Mouse (Mus musculus): ENCODE results near the gene Polr2l.

Gene Polr2l

GRCm38 (mm10) chr7:141443828-141444237 is 31.1 kb downstream of the Polr2l start, which contains the start of gene Pidd1:
Gene Pidd1, minus strand, starts transcription at chr7:141444025.
- no peak for TF ChIP-seq NANOG (IDR thresholded peaks at IDR 0.05; ENCODE audit: borderline replicate concordance, low read length)
- no peak for TF ChIP-seq CTCF (conservative IDR thresholded peaks at IDR 0.05; ENCODE audit: low read length)
- TF ChIP-seq POU5F1 (IDR thresholded peaks at IDR 0.05; ENCODE audit: borderline replicate concordance, low read length), result no peak
- Histone ChIP-seq H3K4me3 (replicated peaks; ENCODE audit: low read length) (peak within 1 kb of the TSS; percentile 87), H3K9me3 (ENCODE audit: low read length) (no peaks in the 10 kb centered on the region), H3K27me3 (ENCODE audit: insufficient read depth, low read length) (no peaks in the 10 kb centered on the region), H3K4me1 (replicated peaks; ENCODE audit: low read depth, low read length) (peaks cover 76% of the 10 kb centered on the region), H3K36me3 (ENCODE audit: insufficient read depth, low read length) (peaks cover 53% of the 10 kb centered on the region)

- peaks cover 78% of the 10 kb centered on the region for H3K4me1 ChIP-seq (replicated peaks; ENCODE audit: low read depth, low read length)
- peak overlapping the region; percentile 87 for H3K4me3 ChIP-seq (replicated peaks; ENCODE audit: low read length)
- peak; percentile 51 for TF ChIP-seq CTCF (conservative IDR thresholded peaks at IDR 0.05; ENCODE audit: low read length)
- no peak for TF ChIP-seq POU5F1 (IDR thresholded peaks at IDR 0.05; ENCODE audit: borderline replicate concordance, low read length)
- H3K36me3 ChIP-seq (ENCODE audit: insufficient read depth, low read length), result peaks cover 53% of the 10 kb centered on the region
- no peaks in the 10 kb centered on the region for H3K27me3 ChIP-seq (ENCODE audit: insufficient read depth, low read length)
- H3K9me3 ChIP-seq (ENCODE audit: low read length), result no peaks in the 10 kb centered on the region
These were observed 31.7 kb downstream of the Polr2l start for GRCm38 (mm10) chr7:141443081-141443821.

GRCm38 (mm10) chr7:141442199-141442598 is 32.7 kb downstream of the Polr2l start:
- Histone ChIP-seq H3K4me3 (replicated peaks; ENCODE audit: low read length) (peak overlapping the region; percentile 87), H3K27me3 (ENCODE audit: insufficient read depth, low read length) (no peaks in the 10 kb centered on the region), H3K9me3 (ENCODE audit: low read length) (no peaks in the 10 kb centered on the region), H3K4me1 (replicated peaks; ENCODE audit: low read depth, low read length) (peaks cover 85% of the 10 kb centered on the region), H3K36me3 (ENCODE audit: insufficient read depth, low read length) (peaks cover 53% of the 10 kb centered on the region)
- TF ChIP-seq CTCF (conservative IDR thresholded peaks at IDR 0.05; ENCODE audit: low read length) (no peak), POU5F1 (IDR thresholded peaks at IDR 0.05; ENCODE audit: borderline replicate concordance, low read length) (no peak), NANOG (IDR thresholded peaks at IDR 0.05; ENCODE audit: borderline replicate concordance, low read length) (no peak)

GRCm38 (mm10) chr7:141441460-141441859 is 33.5 kb downstream of the Polr2l start:
- Histone ChIP-seq H3K36me3 (ENCODE audit: insufficient read depth, low read length) (peaks cover 53% of the 10 kb centered on the region), H3K27me3 (ENCODE audit: insufficient read depth, low read length) (no peaks in the 10 kb centered on the region), H3K4me3 (replicated peaks; ENCODE audit: low read length) (peak overlapping the region; percentile 87), H3K9me3 (ENCODE audit: low read length) (no peaks in the 10 kb centered on the region), H3K4me1 (replicated peaks; ENCODE audit: low read depth, low read length) (peaks cover 87% of the 10 kb centered on the region)
- no peak for TF ChIP-seq POU5F1 (IDR thresholded peaks at IDR 0.05; ENCODE audit: borderline replicate concordance, low read length)
- no peak for TF ChIP-seq NANOG (IDR thresholded peaks at IDR 0.05; ENCODE audit: borderline replicate concordance, low read length)
- TF ChIP-seq CTCF (conservative IDR thresholded peaks at IDR 0.05; ENCODE audit: low read length), result no peak

DNA sequence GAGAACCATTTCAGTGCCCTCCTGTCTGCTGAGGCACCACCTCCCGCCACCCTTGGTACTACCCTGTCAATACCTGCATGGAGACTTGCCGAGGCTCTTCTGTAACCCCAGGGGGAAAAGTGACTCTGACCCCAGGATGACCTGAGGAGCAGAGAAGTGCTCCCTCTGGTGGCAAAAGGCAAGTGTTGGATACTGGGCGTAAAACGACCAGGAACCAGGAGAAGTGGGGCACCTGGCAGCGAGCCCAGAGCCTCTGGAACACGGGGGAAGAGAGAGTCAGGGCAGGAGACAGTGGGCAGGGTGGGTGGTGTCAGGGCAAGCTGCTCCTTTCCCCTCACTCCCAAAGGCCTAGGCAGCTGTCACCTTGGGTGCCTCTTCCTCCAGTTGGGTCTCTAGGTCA is 34.3 kb downstream of the Polr2l start:
- peaks cover 89% of the 10 kb centered on the region for H3K4me1 ChIP-seq (replicated peaks; ENCODE audit: low read depth, low read length)
- H3K27me3 ChIP-seq (ENCODE audit: insufficient read depth, low read length), result no peaks in the 10 kb centered on the region
- no peak for TF ChIP-seq NANOG (IDR thresholded peaks at IDR 0.05; ENCODE audit: borderline replicate concordance, low read length)
- peak; percentile 87 for TF ChIP-seq CTCF (conservative IDR thresholded peaks at IDR 0.05; ENCODE audit: low read length)
- H3K4me3 ChIP-seq (replicated peaks; ENCODE audit: low read length), result peak overlapping the region; percentile 87; the same call in 1 of the 2 replicates
- peaks cover 53% of the 10 kb centered on the region for H3K36me3 ChIP-seq (ENCODE audit: insufficient read depth, low read length)
- no peaks in the 10 kb centered on the region for H3K9me3 ChIP-seq (ENCODE audit: low read length)

- no peak for TF ChIP-seq POU5F1 (IDR thresholded peaks at IDR 0.05; ENCODE audit: borderline replicate concordance, low read length)
- TF ChIP-seq CTCF (conservative IDR thresholded peaks at IDR 0.05; ENCODE audit: low read length), result no peak
- TF ChIP-seq NANOG (IDR thresholded peaks at IDR 0.05; ENCODE audit: borderline replicate concordance, low read length), result no peak
- peaks cover 53% of the 10 kb centered on the region for H3K36me3 ChIP-seq (ENCODE audit: insufficient read depth, low read length)
- no peaks in the 10 kb centered on the region for H3K9me3 ChIP-seq (ENCODE audit: low read length)
- H3K4me3 ChIP-seq (replicated peaks; ENCODE audit: low read length), result no peak overlapping the region
- H3K27me3 ChIP-seq (ENCODE audit: insufficient read depth, low read length), result no peaks in the 10 kb centered on the region
- H3K4me1 ChIP-seq (replicated peaks; ENCODE audit: low read depth, low read length), result peaks cover 88% of the 10 kb centered on the region
These were observed 35.1 kb downstream of the Polr2l start for GRCm38 (mm10) chr7:141439811-141440210.

DNA sequence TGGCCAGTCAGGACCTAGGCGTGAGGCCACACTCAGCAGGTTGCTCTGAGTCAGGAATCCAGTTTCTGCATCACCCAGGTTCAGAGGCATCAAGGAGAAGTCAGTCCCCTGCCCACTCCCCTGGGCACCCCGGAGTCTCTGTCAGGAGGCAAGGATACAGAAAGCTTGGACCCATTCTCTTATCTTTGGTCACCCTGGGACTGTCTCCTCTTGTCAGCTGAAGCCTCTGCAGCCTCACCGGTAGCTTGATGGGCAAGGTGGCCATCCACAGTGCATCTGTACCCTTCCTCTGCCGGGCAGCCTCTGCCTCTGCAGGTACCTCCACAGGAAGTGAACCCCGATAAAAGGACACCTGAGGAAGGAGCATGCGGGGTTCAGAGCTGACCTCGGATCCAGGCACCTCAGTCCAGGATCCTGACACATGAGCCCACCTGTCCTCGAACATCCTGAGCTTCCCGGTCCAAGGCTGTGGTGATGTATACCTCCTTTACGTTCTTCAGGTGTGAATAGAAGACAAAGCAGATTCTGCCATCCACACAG is 35.7 kb downstream of the Polr2l start:
- H3K27me3 ChIP-seq (ENCODE audit: insufficient read depth, low read length), result no peaks in the 10 kb centered on the region

DNA sequence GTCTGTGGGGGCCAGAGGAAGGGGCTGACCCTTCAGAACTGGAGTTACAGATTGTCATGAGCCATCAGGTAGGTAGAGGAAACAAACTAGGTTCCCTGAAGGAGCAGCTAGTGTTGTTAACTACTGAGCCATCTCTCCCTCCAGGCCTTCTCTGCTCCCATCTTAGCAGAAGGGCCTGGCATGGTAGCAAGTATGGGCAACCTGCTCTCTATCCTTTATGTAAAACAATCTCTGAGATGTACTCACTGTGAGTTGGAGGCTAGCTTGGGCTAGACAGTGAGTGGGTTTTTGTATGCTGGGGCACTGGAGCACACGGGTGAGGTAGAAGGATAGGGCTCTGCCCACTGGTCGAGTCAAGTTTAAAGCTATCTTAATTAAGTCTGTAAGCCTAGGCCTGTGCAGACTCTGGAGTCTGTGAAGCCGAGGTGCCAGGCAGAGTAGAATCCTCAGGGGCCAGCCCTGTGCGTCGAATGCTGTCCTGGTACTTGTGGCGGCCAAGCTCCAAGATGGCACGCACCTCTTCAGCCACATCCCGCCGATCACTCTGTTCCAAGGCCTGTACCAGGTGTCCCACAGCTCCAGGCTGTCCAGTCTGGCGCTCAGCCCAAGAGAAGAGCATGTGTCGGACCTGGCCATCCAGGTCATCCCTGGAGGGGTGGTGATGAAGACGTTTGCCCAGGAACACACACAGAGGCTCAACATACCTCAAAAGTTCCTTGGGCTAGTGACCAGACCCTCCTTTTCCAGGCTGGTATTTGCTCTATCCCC is 36.5 kb downstream of the Polr2l start:
- Histone ChIP-seq H3K4me3 (replicated peaks; ENCODE audit: low read length) (no peak overlapping the region), H3K4me1 (replicated peaks; ENCODE audit: low read depth, low read length) (peaks cover 90% of the 10 kb centered on the region), H3K36me3 (ENCODE audit: insufficient read depth, low read length) (peaks cover 60% of the 10 kb centered on the region), H3K9me3 (ENCODE audit: low read length) (no peaks in the 10 kb centered on the region), H3K27me3 (ENCODE audit: insufficient read depth, low read length) (no peaks in the 10 kb centered on the region)
- no peak for TF ChIP-seq POU5F1 (IDR thresholded peaks at IDR 0.05; ENCODE audit: borderline replicate concordance, low read length)
- no peak for TF ChIP-seq NANOG (IDR thresholded peaks at IDR 0.05; ENCODE audit: borderline replicate concordance, low read length)
- TF ChIP-seq CTCF (conservative IDR thresholded peaks at IDR 0.05; ENCODE audit: low read length), result no peak

More for the DNA sequence above, 35.7 kb downstream of the Polr2l start:
- Histone ChIP-seq H3K9me3 (ENCODE audit: low read length) (no peaks in the 10 kb centered on the region), H3K36me3 (ENCODE audit: insufficient read depth, low read length) (peaks cover 53% of the 10 kb centered on the region), H3K4me1 (replicated peaks; ENCODE audit: low read depth, low read length) (peaks cover 88% of the 10 kb centered on the region), H3K4me3 (replicated peaks; ENCODE audit: low read length) (no peak overlapping the region)
- TF ChIP-seq CTCF (conservative IDR thresholded peaks at IDR 0.05; ENCODE audit: low read length) (no peak), POU5F1 (IDR thresholded peaks at IDR 0.05; ENCODE audit: borderline replicate concordance, low read length) (no peak)
